In genomic region chr13:53684498-53684897, GRCm38 (mm10) we compare ENCODE assay signal across 19 mouse cellular contexts.
A peak's percentile ranks its signal among the peaks of the same experiment; 100 is the strongest.
DNase-seq lines count a peak whose midpoint lies in the region; ATAC-seq and TF ChIP-seq lines count a peak whose summit lies in the region.
"Had no signal": no experiment of that assay in that cellular context is flagged by ENCODE, and none has a peak within 500 bp of the region (broad histone marks: within the 10 kb centered on the region; RNA-seq: fewer than 3 reads in every experiment).

No protein-coding gene starts in this region.

- no peaks in the 10 kb centered on the region for H3K36me3 ChIP-seq in forebrain, embryonic 16.5 days (ENCODE audit: control insufficient read depth, insufficient read depth)
- no peaks in the 10 kb centered on the region for H3K36me3 ChIP-seq in forebrain, embryonic 13.5 days (ENCODE audit: poor library complexity, severe bottlenecking)
- no peaks in the 10 kb centered on the region for H3K36me3 ChIP-seq in hindbrain, postnatal 0 days (ENCODE audit: insufficient read depth, low read length)
- H3K36me3 ChIP-seq in hindbrain, embryonic 13.5 days = no peaks in the 10 kb centered on the region
- H3K36me3 ChIP-seq in CH12.LX (replicated peaks in 1 of 2; ENCODE audit: control insufficient read depth in 1 of 2, insufficient read depth in 1 of 2, low read length in 1 of 2) = no peaks in the 10 kb centered on the region
- H3K36me3 ChIP-seq: embryonic facial prominence, embryonic 13.5 days; heart, embryonic 13.5 days; hindbrain, embryonic 12.5 days had no signal

- H3K27me3 ChIP-seq in forebrain, embryonic 16.5 days (replicated peaks; ENCODE audit: control insufficient read depth, insufficient read depth, low read length) = 0 out of 2 replicates have a peak, but pooled peaks cover 3% of the 10 kb centered on the region
- H3K27me3 ChIP-seq in forebrain, embryonic 13.5 days = peaks cover 27% of the 10 kb centered on the region
- no peaks in the 10 kb centered on the region for H3K27me3 ChIP-seq in hindbrain, postnatal 0 days (ENCODE audit: insufficient read depth, low read length)
- H3K27me3 ChIP-seq in hindbrain, embryonic 13.5 days = peaks cover 31% of the 10 kb centered on the region
- peaks cover 47% of the 10 kb centered on the region for H3K27me3 ChIP-seq in CH12.LX (replicated peaks)

- H3K9me3 ChIP-seq in forebrain, embryonic 16.5 days (ENCODE audit: control insufficient read depth, low read length) = no peaks in the 10 kb centered on the region
- H3K9me3 ChIP-seq in forebrain, embryonic 13.5 days (replicated peaks) = no peaks in the 10 kb centered on the region
- H3K9me3 ChIP-seq in hindbrain, postnatal 0 days (ENCODE audit: low read length) = no peaks in the 10 kb centered on the region
- no peaks in the 10 kb centered on the region for H3K9me3 ChIP-seq in hindbrain, embryonic 13.5 days
- no peaks in the 10 kb centered on the region for H3K9me3 ChIP-seq in CH12.LX (replicated peaks; ENCODE audit: low read length)
- H3K9me3 ChIP-seq: embryonic facial prominence, embryonic 13.5 days; heart, embryonic 13.5 days; hindbrain, embryonic 12.5 days had no signal

- no peak for TF ChIP-seq EP300 in CH12.LX (IDR thresholded peaks at IDR 0.05; ENCODE audit: low read length)

- in situ Hi-C loops in CH12.LX (cut with MboI; ENCODE audit: low pct_ligation_motif_present, low pct_unique_long_range_greater_than_20kb, low sequenced_read_pairs) = loop anchor here (25.0 kb wide), 1 partner anchor 222 kb away; the partner anchor contains the start of gene Msx2

- peak; percentile 61 for ATAC-seq in forebrain, embryonic 16.5 days
- no peak for ATAC-seq in forebrain, embryonic 13.5 days
- ATAC-seq in hindbrain, postnatal 0 days = peak; percentile 73; the same call in 1 of the 2 replicates
- no peak for ATAC-seq in hindbrain, embryonic 13.5 days (ENCODE audit: low FRiP score)

- no peaks in the 10 kb centered on the region for H3K79me2 ChIP-seq in CH12.LX (replicated peaks; ENCODE audit: control insufficient read depth, extremely low read depth, insufficient read depth, poor library complexity, severe bottlenecking)

- H3K4me2 ChIP-seq in forebrain, embryonic 16.5 days (ENCODE audit: low read length) = no peak overlapping the region
- H3K4me2 ChIP-seq in forebrain, embryonic 13.5 days = no peak overlapping the region
- no peak overlapping the region for H3K4me2 ChIP-seq in hindbrain, postnatal 0 days (ENCODE audit: low read depth, low read length)
- no peak overlapping the region for H3K4me2 ChIP-seq in hindbrain, embryonic 13.5 days
- H3K4me2 ChIP-seq in CH12.LX (ENCODE audit: insufficient read depth, low read depth, poor library complexity, severe bottlenecking) = no peak overlapping the region
- H3K4me2 ChIP-seq: embryonic facial prominence, embryonic 13.5 days; heart, embryonic 13.5 days; hindbrain, embryonic 12.5 days had no signal

- no peak overlapping the region for H3K9ac ChIP-seq in forebrain, embryonic 16.5 days (replicated peaks; ENCODE audit: low read depth, low read length)
- no peak overlapping the region for H3K9ac ChIP-seq in forebrain, embryonic 13.5 days
- H3K9ac ChIP-seq in hindbrain, postnatal 0 days (replicated peaks; ENCODE audit: low read length) = no peak overlapping the region
- H3K9ac ChIP-seq in hindbrain, embryonic 13.5 days = no peak overlapping the region
- no peak overlapping the region for H3K9ac ChIP-seq in CH12.LX (ENCODE audit: insufficient read depth, low read depth)
- H3K9ac ChIP-seq: embryonic facial prominence, embryonic 13.5 days; heart, embryonic 13.5 days; hindbrain, embryonic 12.5 days had no signal

- TF ChIP-seq CTCF in hindbrain, postnatal 0 days (IDR thresholded peaks at IDR 0.05; ENCODE audit: low read depth) = peak; percentile 1; the same call in 1 of the 2 replicates
- no peak for TF ChIP-seq CTCF in CH12.LX (conservative IDR thresholded peaks at IDR 0.05 in 1 of 2, IDR thresholded peaks at IDR 0.05 in 1 of 2; ENCODE audit: low read depth in 2 of 2, low read length in 2 of 2)
- no peak for TF ChIP-seq CTCF in brain, embryonic 14.5 days (IDR thresholded peaks at IDR 0.05; ENCODE audit: borderline replicate concordance, extremely low read depth, insufficient read depth, insufficient read length)

- TF ChIP-seq POLR2A in CH12.LX (IDR thresholded peaks at IDR 0.05; ENCODE audit: low read depth, low read length) = no peak
- no peak for TF ChIP-seq POLR2A in brain, embryonic 14.5 days (IDR thresholded peaks at IDR 0.05; ENCODE audit: borderline replicate concordance, extremely low read depth, insufficient read depth, insufficient read length, poor library complexity, severe bottlenecking)

- dilution Hi-C loops in CH12.LX (cut with MboI; ENCODE audit: extremely low pct_ligation_motif_present, extremely low pct_unique_long_range_greater_than_20kb, low sequenced_read_pairs) = no loop called here

- TF ChIP-seq RAD21 in CH12.LX (IDR thresholded peaks at IDR 0.05; ENCODE audit: low read depth, low read length) = no peak

- 32% methylated on average over 5 of the region's 5 CpGs for WGBS in forebrain, embryonic 16.5 days
- 44% methylated on average over 5 of the region's 5 CpGs for WGBS in forebrain, embryonic 13.5 days
- WGBS in hindbrain, postnatal 0 days = 40% methylated on average over 5 of the region's 5 CpGs
- 63% methylated on average over 5 of the region's 5 CpGs for WGBS in hindbrain, embryonic 13.5 days

- peak; percentile 38 for DNase-seq in hindbrain, postnatal 0 days (ENCODE audit: low spot score)
- DNase-seq in CH12.LX (ENCODE audit: extremely low read depth) = no peak
- peak; percentile 65 for DNase-seq in brain, embryonic 14.5 days (ENCODE audit: low read depth)
- no peak for DNase-seq in adrenal gland, postnatal 14 days
- DNase-seq: adrenal gland, adult 2 months; adrenal gland, postnatal 36 days; cerebellum, adult 18-20 months; cerebellum, adult 9-11 months; cerebellum, postnatal 36 days; gastrocnemius, postnatal 36 days; heart, adult 11 months; heart, postnatal 36 days; kidney, adult 11 months had no signal

- no peak overlapping the region for H3K27ac ChIP-seq in forebrain, embryonic 16.5 days (ENCODE audit: low read length)
- no peak overlapping the region for H3K27ac ChIP-seq in forebrain, embryonic 13.5 days
- no peak overlapping the region for H3K27ac ChIP-seq in hindbrain, postnatal 0 days
- H3K27ac ChIP-seq in hindbrain, embryonic 13.5 days = no peak overlapping the region
- H3K27ac ChIP-seq in CH12.LX (ENCODE audit: insufficient read depth, low read depth) = no peak overlapping the region
- H3K27ac ChIP-seq: heart, embryonic 13.5 days; hindbrain, embryonic 12.5 days had no signal

- peaks cover 12% of the 10 kb centered on the region for H3K4me1 ChIP-seq in forebrain, embryonic 16.5 days (replicated peaks; ENCODE audit: control insufficient read depth, insufficient read depth, low read length)
- H3K4me1 ChIP-seq in forebrain, embryonic 13.5 days = peaks cover 27% of the 10 kb centered on the region
- H3K4me1 ChIP-seq in hindbrain, postnatal 0 days (ENCODE audit: insufficient read depth, low read length) = no peaks in the 10 kb centered on the region
- peaks cover 15% of the 10 kb centered on the region for H3K4me1 ChIP-seq in hindbrain, embryonic 13.5 days (replicated peaks)
- H3K4me1 ChIP-seq in CH12.LX (ENCODE audit: control insufficient read depth in 1 of 2, insufficient read depth in 2 of 2) = peaks cover 0 to 7% of the 10 kb centered on the region in 2 experiments; a peak in 2 of 4 replicates

- H3K4me3 ChIP-seq in forebrain, embryonic 16.5 days (replicated peaks; ENCODE audit: low read length) = no peak overlapping the region
- no peak overlapping the region for H3K4me3 ChIP-seq in forebrain, embryonic 13.5 days
- H3K4me3 ChIP-seq in hindbrain, postnatal 0 days (ENCODE audit: low read length) = no peak overlapping the region
- H3K4me3 ChIP-seq in hindbrain, embryonic 13.5 days = no peak overlapping the region
- no peak overlapping the region for H3K4me3 ChIP-seq in CH12.LX (replicated peaks in 1 of 3; ENCODE audit: low read depth in 2 of 3, low read length in 2 of 3, poor library complexity in 1 of 3)
- H3K4me3 ChIP-seq: embryonic facial prominence, embryonic 13.5 days; heart, embryonic 13.5 days; hindbrain, embryonic 12.5 days had no signal

TF ChIP-seq in CH12.LX, 34 proteins besides CTCF, POLR2A, EP300 and RAD21:
- TF ChIP-seq MYC (IDR thresholded peaks at IDR 0.05; ENCODE audit: low read depth, low read length) = no peak
- no peak for TF ChIP-seq E2F4 (IDR thresholded peaks at IDR 0.05; ENCODE audit: insufficient replicate concordance, low read depth, low read length)
- 0 out of 2 replicates have a peak, but pooled peaks have one; percentile 31 for TF ChIP-seq IRF4 (IDR thresholded peaks at IDR 0.05; ENCODE audit: low read depth, low read length)

Comparison
In these comparisons a context has a peak if more than half of its experiments do, and no peak if none do; other contexts are left out.
1. ATAC-seq: peak in forebrain, embryonic 16.5 days (single experiment) and hindbrain, postnatal 0 days (single experiment); none in forebrain, embryonic 13.5 days (single experiment) and hindbrain, embryonic 13.5 days (single experiment).
2. DNase-seq: peak in hindbrain, postnatal 0 days (single experiment) and brain, embryonic 14.5 days (single experiment); none in CH12.LX (single experiment) and adrenal gland, postnatal 14 days (single experiment).